Mouse (Mus musculus) hindbrain, postnatal 0 days (tissue): Measurements from ENCODE around the gene Clk1. TPM values are rescaled to one million over a fixed set of nuclear protein-coding genes. Genes with fewer than 3 reads are reported as not detected.

ENCODE experiments used
- ATAC-seq: fragments of 200-750 bp; cut with Nextera tagmentation; 2 replicates; pipeline ENCODE4 v1.8.0; 2017; ENCODE audit warnings: mild to moderate bottlenecking, moderate TSS enrichment, moderate library complexity
- DNase-seq: peaks from one replicate; pipeline ENCODE4 v3.0.0-alpha.2; 2015; ENCODE audit warnings: low spot score
- H3K27ac ChIP-seq: fragments of 300-500 bp; sonication (generic); 2 replicates; pipeline ENCODE4 v1.5.1; 2014; ENCODE audit warnings: mild to moderate bottlenecking
- H3K27me3 ChIP-seq: fragments of 300-500 bp; sonication (generic); 2 replicates; pipeline ENCODE4 v1.6.1; 2014; ENCODE audit warnings: low read length, mixed read lengths; ENCODE audit not compliant: insufficient read depth
- H3K36me3 ChIP-seq: fragments of 300-500 bp; sonication (generic); 2 replicates; pipeline ENCODE4 v1.6.1; 2014; ENCODE audit warnings: low read length, mixed read lengths; ENCODE audit not compliant: insufficient read depth
- H3K4me1 ChIP-seq: fragments of 300-500 bp; sonication (generic); 2 replicates; pipeline ENCODE4 v1.6.1; 2014; ENCODE audit warnings: antibody characterized with exemption, low read length, mixed read lengths; ENCODE audit not compliant: insufficient read depth
- H3K4me2 ChIP-seq: fragments of 300-500 bp; sonication (generic); 2 replicates; pipeline ENCODE4 v1.6.1; 2014; ENCODE audit warnings: low read depth, mild to moderate bottlenecking, low read length, moderate library complexity, mixed read lengths
- H3K4me3 ChIP-seq: fragments of 300-500 bp; sonication (generic); 2 replicates; pipeline ENCODE4 v1.5.1; 2014; ENCODE audit warnings: low read length
- H3K9ac ChIP-seq: fragments of 300-500 bp; sonication (generic); replicated peaks from 2 replicates; pipeline ENCODE4 v1.6.1; 2014; ENCODE audit warnings: mild to moderate bottlenecking, low read length, moderate library complexity, mixed read lengths
- H3K9me3 ChIP-seq: fragments of 300-500 bp; sonication (generic); 2 replicates; pipeline ENCODE4 v1.6.1; 2016; ENCODE audit warnings: low read length, mixed read lengths
- CTCF ChIP-seq: IDR thresholded peaks from 2 replicates; pipeline ENCODE4 v1.5.1; 2016; ENCODE audit warnings: antibody characterized with exemption, control low read depth, low read depth
- WGBS: fragments of 180-500 bp; shearing (Covaris S2); extraction: QIAGEN DNeasy Blood & Tissue Kit; methylation state at CpG from one replicate; pipeline ENCODE4 v1.1.7; 2014; 5-methylcytosine and 5-hydroxymethylcytosine counted together
- polyA plus RNA-seq: library from polyadenylated mRNA; unstranded; fragments of >200 nt; fragmentation: Nextera tagmentation; extraction: Ambion mirVana; gene quantifications from 2 replicates; pipeline ENCODE4 v1.2.1, GENCODE M21; 2015
- total RNA-seq: library from RNA; depleted of rRNA; stranded (reverse); fragments of >200 nt; gene quantifications from 2 replicates; pipeline ENCODE4 v1.2.3, GENCODE M21; 2014

The Clk1 gene
- total and polyA plus RNA-seq, 2 experiments from 2014 or later, result 60.2 to 109 TPM

DNA sequence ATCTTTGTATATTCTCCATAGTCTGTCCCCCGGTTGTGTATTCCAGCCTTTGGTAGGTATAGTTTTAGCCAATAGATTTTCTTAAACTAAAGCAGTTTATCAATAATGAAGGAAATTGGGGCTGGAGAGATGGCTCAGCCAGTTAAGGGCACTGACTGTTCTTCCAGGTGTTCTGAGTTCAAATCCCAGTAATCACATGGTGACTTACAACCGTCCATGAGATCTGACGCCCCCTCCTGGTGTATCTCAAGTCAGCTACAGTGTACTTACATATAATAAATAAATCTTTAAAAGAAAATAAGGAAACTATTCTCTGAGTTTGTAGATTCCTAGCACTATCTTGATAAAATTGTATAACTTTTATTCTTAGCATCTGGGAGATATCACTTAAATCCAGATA, 28.5 kb downstream of the Clk1 start:
- DNase-seq (no peak), ATAC-seq (no peak)
- no peak overlapping the region for H3K27ac ChIP-seq
- TF ChIP-seq CTCF, result no peak
- H3K4me2 ChIP-seq, result no peak overlapping the region
- H3K27me3 ChIP-seq, result no peaks in the 10 kb centered on the region
- H3K4me1 ChIP-seq, result peaks cover 9% of the 10 kb centered on the region; the same call in 1 of the 2 replicates
- H3K4me3 ChIP-seq, result no peak overlapping the region
- no peak overlapping the region for H3K9ac ChIP-seq
- H3K36me3 ChIP-seq, result peaks cover 36% of the 10 kb centered on the region; the same call in 1 of the 2 replicates
- 93% methylated on average over 3 of the region's 3 CpGs for WGBS
- no peaks in the 10 kb centered on the region for H3K9me3 ChIP-seq

DNA sequence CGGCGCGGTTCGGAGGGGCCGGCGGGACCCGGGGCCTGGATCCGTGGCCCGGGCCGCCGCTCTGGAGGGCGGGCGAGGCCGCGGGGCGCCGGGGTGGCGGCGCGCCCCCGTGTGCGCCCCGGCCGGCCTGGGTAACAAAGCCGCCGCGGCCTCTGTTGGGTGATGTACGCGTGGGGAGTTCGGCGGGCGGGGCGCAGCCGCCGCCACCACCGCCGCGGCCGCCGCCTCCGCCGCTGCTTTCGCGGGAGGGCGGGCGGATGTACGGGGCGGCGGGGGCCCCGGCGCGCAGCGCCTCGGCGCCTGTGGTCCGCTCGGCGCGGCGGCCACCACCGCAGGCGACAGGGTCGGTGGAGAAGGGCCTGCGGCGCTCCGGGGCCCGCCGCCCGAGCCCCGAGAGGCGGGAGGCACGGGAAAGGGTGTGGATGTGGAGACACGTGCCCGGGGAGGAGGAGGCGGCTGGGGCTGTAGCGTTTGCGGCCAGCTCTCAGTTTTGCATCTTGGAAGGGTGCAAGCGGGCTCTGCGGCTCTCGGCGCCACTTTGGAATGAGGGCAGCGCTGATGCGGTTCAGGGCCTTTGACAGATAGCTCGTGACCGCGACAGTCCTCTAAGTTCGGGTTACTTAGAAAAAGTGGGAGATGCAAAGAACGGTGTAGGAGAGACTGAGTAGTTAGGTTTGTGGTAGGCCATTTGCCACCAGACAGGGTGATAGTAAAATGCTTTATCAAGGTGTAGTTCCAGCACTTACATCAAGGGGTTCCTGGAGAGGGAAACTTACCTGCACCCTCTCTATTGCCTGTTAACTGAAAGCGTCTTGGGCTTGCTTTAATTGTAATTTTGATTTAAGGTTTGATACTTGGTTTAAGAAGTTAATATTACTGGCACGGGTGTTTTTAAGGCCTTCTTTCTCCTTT, 30.3 kb downstream of the Clk1 start:
- H3K9me3 ChIP-seq, result no peaks in the 10 kb centered on the region
- DNase-seq (peak; percentile 48), ATAC-seq (peak; percentile 64)
- H3K4me2 ChIP-seq, result peak overlapping the region; percentile 66
- no peaks in the 10 kb centered on the region for H3K27me3 ChIP-seq
- H3K27ac ChIP-seq, result peak overlapping the region; percentile 100
- peak overlapping the region; percentile 57 for H3K4me3 ChIP-seq
- peaks cover 9% of the 10 kb centered on the region; the same call in 1 of the 2 replicates for H3K4me1 ChIP-seq
- peak overlapping the region; percentile 80 for H3K9ac ChIP-seq
- peak; percentile 39; the same call in 1 of the 2 replicates for TF ChIP-seq CTCF
- H3K36me3 ChIP-seq, result peaks cover 26% of the 10 kb centered on the region; the same call in 1 of the 2 replicates
- 1% methylated on average over 33 of the region's 90 CpGs for WGBS

DNA sequence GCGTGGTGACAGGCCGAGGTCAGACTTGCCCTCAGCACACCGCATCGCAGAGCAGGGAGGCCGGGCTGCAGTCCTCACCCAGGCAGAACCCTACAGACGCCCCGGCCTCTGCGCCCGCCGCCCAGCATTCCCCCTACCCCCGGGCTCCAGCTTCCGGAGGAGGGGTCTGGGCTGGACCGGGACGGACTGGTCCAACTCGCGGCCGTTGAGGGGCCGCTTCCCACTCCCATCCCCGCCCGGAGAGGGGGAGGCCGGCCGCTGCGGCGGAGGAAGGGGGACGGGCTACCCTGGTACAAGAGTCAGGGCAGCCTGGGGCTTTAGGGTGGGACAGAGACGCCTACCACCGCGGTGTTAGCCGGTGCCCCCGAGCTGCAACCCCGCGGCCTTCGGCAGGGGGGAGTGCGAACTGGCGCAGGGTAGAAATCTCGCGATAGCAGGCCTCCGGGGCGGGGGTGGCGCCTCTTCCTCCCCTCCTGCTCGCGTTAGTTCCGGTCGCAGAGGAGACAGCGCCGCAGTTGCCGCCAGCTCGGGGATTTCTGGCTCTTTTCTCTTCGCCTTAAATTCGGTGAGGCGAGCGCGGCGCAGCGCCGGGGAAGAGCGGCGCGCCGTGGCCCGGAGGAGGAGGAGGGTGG, 31.1 kb downstream of the Clk1 start, which contains the start of gene Bzw1:
Gene Bzw1 (plus strand): TSS at position 247 of the 632 bp plus-strand sequence.
- TF ChIP-seq CTCF, result no peak
- H3K4me2 ChIP-seq, result peak within 1 kb of the TSS; percentile 66

DNA sequence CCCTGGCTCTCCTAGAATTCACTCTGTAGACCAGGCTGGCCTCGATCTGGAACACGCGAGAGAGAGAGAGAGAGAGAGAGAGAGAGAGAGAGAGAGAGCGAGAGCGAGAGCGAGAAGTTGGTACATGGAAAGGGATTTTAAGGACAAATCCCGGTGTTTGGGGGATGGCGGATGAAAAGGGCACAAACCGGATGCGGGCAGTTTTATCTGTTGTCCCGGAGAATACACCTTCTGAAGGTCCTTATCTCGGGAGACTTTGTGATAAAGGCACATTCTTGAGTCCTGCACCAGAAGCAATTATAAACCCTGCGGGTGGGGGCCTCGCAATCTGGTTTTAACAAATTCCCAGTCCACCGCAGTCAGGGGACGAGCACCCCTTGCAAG, 31.6 kb downstream of the Clk1 start:
- H3K9me3 ChIP-seq, result no peaks in the 10 kb centered on the region
- peak overlapping the region; percentile 57 for H3K4me3 ChIP-seq
- H3K36me3 ChIP-seq, result peaks cover 16% of the 10 kb centered on the region; the same call in 1 of the 2 replicates
- WGBS, result 0% methylated on average over 16 of the region's 16 CpGs
- peaks cover 9% of the 10 kb centered on the region; the same call in 1 of the 2 replicates for H3K4me1 ChIP-seq
- H3K9ac ChIP-seq, result peak overlapping the region; percentile 80
- peak overlapping the region; percentile 66 for H3K4me2 ChIP-seq
- H3K27me3 ChIP-seq, result no peaks in the 10 kb centered on the region
- no peak for TF ChIP-seq CTCF
- ATAC-seq (peak; percentile 50), DNase-seq (peak; percentile 51)
- peak overlapping the region; percentile 100 for H3K27ac ChIP-seq

More for the DNA sequence above, 31.1 kb downstream of the Clk1 start, which contains the start of gene Bzw1:
- peaks cover 9% of the 10 kb centered on the region; the same call in 1 of the 2 replicates for H3K4me1 ChIP-seq
- H3K36me3 ChIP-seq, result peaks cover 19% of the 10 kb centered on the region; the same call in 1 of the 2 replicates
- DNase-seq (peak; percentile 97), ATAC-seq (peak; percentile 97)
- H3K27ac ChIP-seq, result peak within 1 kb of the TSS; percentile 100
- H3K4me3 ChIP-seq, result peak within 1 kb of the TSS; percentile 57
- under 1% methylated on average over 45 of the region's 61 CpGs for WGBS
- H3K27me3 ChIP-seq, result no peaks in the 10 kb centered on the region
- peak within 1 kb of the TSS; percentile 80 for H3K9ac ChIP-seq
- H3K9me3 ChIP-seq, result no peaks in the 10 kb centered on the region

DNA sequence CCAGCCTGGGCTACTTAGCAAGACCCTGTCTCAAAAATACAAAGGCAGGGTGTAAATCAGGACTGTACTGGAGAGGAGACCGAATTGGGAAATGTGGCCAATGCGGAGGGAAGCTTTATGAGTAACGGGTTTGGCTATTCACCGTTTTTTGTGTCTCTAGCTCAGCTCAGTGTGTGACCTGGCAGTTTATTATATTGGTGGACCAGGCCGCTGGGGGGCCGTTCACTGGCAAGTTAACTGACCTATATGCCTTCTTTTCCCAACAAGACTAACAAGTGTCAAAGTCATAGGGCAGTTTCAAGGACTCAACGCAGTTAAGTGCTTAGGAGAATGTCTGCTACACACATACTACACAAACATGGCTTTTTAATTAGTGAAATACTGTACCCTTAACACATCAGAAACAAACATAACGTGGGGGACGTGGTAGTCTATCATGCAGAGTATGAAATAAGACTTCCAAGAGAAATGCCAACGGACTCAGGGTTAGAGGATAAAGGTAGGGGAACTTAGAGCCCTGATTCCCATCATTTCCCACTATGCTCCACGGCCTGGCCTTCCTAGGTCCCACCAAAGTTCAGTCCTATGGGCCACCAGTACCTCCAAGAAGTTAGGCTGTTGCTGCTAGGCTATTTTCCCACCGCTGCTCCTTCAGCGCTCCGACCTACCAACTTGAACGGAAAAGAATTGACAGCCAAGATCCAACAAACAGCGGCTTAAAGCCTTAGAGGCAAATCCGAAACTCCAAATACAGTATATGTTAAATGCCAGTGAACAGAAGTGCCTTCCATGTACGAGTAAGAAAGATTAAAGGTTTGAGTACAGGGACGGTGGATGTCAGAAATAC, 32.2 kb downstream of the Clk1 start:
- peak overlapping the region; percentile 57 for H3K4me3 ChIP-seq
- TF ChIP-seq CTCF, result no peak
- no peaks in the 10 kb centered on the region for H3K9me3 ChIP-seq
- DNase-seq, result peak; percentile 29
- H3K4me1 ChIP-seq, result peaks cover 9% of the 10 kb centered on the region; the same call in 1 of the 2 replicates
- H3K27ac ChIP-seq, result peak overlapping the region; percentile 100
- no peaks in the 10 kb centered on the region for H3K27me3 ChIP-seq
- H3K36me3 ChIP-seq, result peaks cover 14% of the 10 kb centered on the region; the same call in 1 of the 2 replicates
- 43% methylated on average over 19 of the region's 19 CpGs for WGBS
- ATAC-seq, result no peak
- H3K4me2 ChIP-seq, result peak overlapping the region; percentile 66
- H3K9ac ChIP-seq, result peak overlapping the region; percentile 80
